Mouse (Mus musculus): Measurements from ENCODE around the gene Nr6a1. TPM values are rescaled to one million over a fixed set of nuclear protein-coding genes. Genes with fewer than 3 reads are reported as not detected.

The Nr6a1 gene
- total RNA-seq, 2 experiments from 2014 or later: 0.94 TPM; not detected in 1

- no peak for ATAC-seq (replicated peaks; ENCODE audit: low FRiP score, poor library complexity, severe bottlenecking)
Observed at GRCm38 (mm10) chr2:38939047-38939446, 11.6 kb upstream of the Nr6a1 start.

- no peak; the same call in 1 of the 2 replicates for ATAC-seq (replicated peaks; ENCODE audit: low FRiP score, poor library complexity, severe bottlenecking)
Observed at GRCm38 (mm10) chr2:38938007-38938406, 10.5 kb upstream of the Nr6a1 start.

GRCm38 (mm10) chr2:38937396-38937795 is 9.9 kb upstream of the Nr6a1 start:
- ATAC-seq (replicated peaks; ENCODE audit: low FRiP score, poor library complexity, severe bottlenecking): no peak

GRCm38 (mm10) chr2:38936721-38937378 is 9.4 kb upstream of the Nr6a1 start:
- no peak for ATAC-seq (replicated peaks; ENCODE audit: low FRiP score, poor library complexity, severe bottlenecking)

- no peak for ATAC-seq (replicated peaks; ENCODE audit: low FRiP score, poor library complexity, severe bottlenecking)
Observed at GRCm38 (mm10) chr2:38934936-38935335, 7.4 kb upstream of the Nr6a1 start.

GRCm38 (mm10) chr2:38933931-38934330 is 6.4 kb upstream of the Nr6a1 start:
- no peak for ATAC-seq (replicated peaks; ENCODE audit: low FRiP score, poor library complexity, severe bottlenecking)

GRCm38 (mm10) chr2:38931851-38932667 is 4.6 kb upstream of the Nr6a1 start, which contains the start of gene Olfml2a:
Gene Olfml2a, plus strand, starts transcription at chr2:38931978.
- ATAC-seq (replicated peaks; ENCODE audit: low FRiP score, poor library complexity, severe bottlenecking): 0 out of 2 replicates have a peak, but pooled peaks have one; percentile 24

- ATAC-seq (replicated peaks; ENCODE audit: low FRiP score, poor library complexity, severe bottlenecking): no peak
Observed at GRCm38 (mm10) chr2:38930269-38930668, 2.8 kb upstream of the Nr6a1 start.

- ATAC-seq (replicated peaks; ENCODE audit: low FRiP score, poor library complexity, severe bottlenecking): peak; percentile 97
Observed at GRCm38 (mm10) chr2:38926145-38926891, 1.2 kb downstream of the Nr6a1 start.

GRCm38 (mm10) chr2:38925171-38926080 is 2.1 kb downstream of the Nr6a1 start:
- no peak for ATAC-seq (replicated peaks; ENCODE audit: low FRiP score, poor library complexity, severe bottlenecking)

GRCm38 (mm10) chr2:38924571-38924970 is 2.9 kb downstream of the Nr6a1 start:
- no peak for ATAC-seq (replicated peaks; ENCODE audit: low FRiP score, poor library complexity, severe bottlenecking)

- no peak for ATAC-seq (replicated peaks; ENCODE audit: low FRiP score, poor library complexity, severe bottlenecking)
Observed at GRCm38 (mm10) chr2:38923911-38924310, 3.6 kb downstream of the Nr6a1 start.

- no peak for ATAC-seq (replicated peaks; ENCODE audit: low FRiP score, poor library complexity, severe bottlenecking)
Observed at GRCm38 (mm10) chr2:38923471-38923870, 4.0 kb downstream of the Nr6a1 start.

GRCm38 (mm10) chr2:38921374-38921773 is 6.1 kb downstream of the Nr6a1 start:
- ATAC-seq (replicated peaks; ENCODE audit: low FRiP score, poor library complexity, severe bottlenecking): no peak

GRCm38 (mm10) chr2:38916947-38917691 is 10.4 kb downstream of the Nr6a1 start:
- no peak for ATAC-seq (replicated peaks; ENCODE audit: low FRiP score, poor library complexity, severe bottlenecking)

GRCm38 (mm10) chr2:38914965-38915364 is 12.5 kb downstream of the Nr6a1 start:
- no peak for ATAC-seq (replicated peaks; ENCODE audit: low FRiP score, poor library complexity, severe bottlenecking)

- no peak for ATAC-seq (replicated peaks; ENCODE audit: low FRiP score, poor library complexity, severe bottlenecking)
Observed at GRCm38 (mm10) chr2:38914517-38914916, 13.0 kb downstream of the Nr6a1 start.

- ATAC-seq (replicated peaks; ENCODE audit: low FRiP score, poor library complexity, severe bottlenecking): no peak
Observed at GRCm38 (mm10) chr2:38908604-38909003, 18.9 kb downstream of the Nr6a1 start.

- no peak for ATAC-seq (replicated peaks; ENCODE audit: low FRiP score, poor library complexity, severe bottlenecking)
Observed at GRCm38 (mm10) chr2:38906097-38906496, 21.4 kb downstream of the Nr6a1 start.
